10 mouse cellular contexts compared by ENCODE assay signal in genomic region chr4:95106881-95107665, GRCm38 (mm10). TPM values are rescaled to one million over a fixed set of nuclear protein-coding genes. Genes with fewer than 3 reads are reported as not detected.
DNase-seq lines count a peak whose midpoint lies in the region; ATAC-seq and TF ChIP-seq lines count a peak whose summit lies in the region.
"Had no signal": no experiment of that assay in that cellular context is flagged by ENCODE, and none has a peak within 500 bp of the region (broad histone marks: within the 10 kb centered on the region; RNA-seq: fewer than 3 reads in every experiment).

No protein-coding gene starts in this region.

- TF ChIP-seq CTCF in embryonic fibroblast, embryonic 13.5 days (IDR thresholded peaks at IDR 0.05; ENCODE audit: borderline replicate concordance, insufficient read depth, low read length): no peak

- peaks cover 41% of the 10 kb centered on the region for H3K4me1 ChIP-seq in kidney, embryonic 15.5 days
- H3K4me1 ChIP-seq in embryonic fibroblast, embryonic 13.5 days (ENCODE audit: control insufficient read depth, insufficient read depth, low read length): peaks cover 17% of the 10 kb centered on the region

- 0 out of 2 replicates have a peak overlapping the region, but pooled peaks have one; percentile 17 for H3K9ac ChIP-seq in kidney, embryonic 15.5 days

- H3K27ac ChIP-seq in kidney, embryonic 15.5 days: peak overlapping the region; percentile 86
- peak overlapping the region; percentile 96 for H3K27ac ChIP-seq in embryonic fibroblast, embryonic 13.5 days (ENCODE audit: insufficient read depth, low read length)

- no peak for DNase-seq in kidney, adult 11 months
- peak; percentile 47 for DNase-seq in naive thymus-derived CD4-positive, alpha-beta T cell, adult 2 months (ENCODE audit: low read depth)
- DNase-seq in layer of hippocampus, adult 9-11 months: no peak
- DNase-seq in urinary bladder, postnatal 36 days (ENCODE audit: low spot score in 2 of 2): no peak
- DNase-seq in right cerebral cortex, postnatal 4 days: no peak
- DNase-seq: lung, postnatal 4 days had no signal

- H3K9me3 ChIP-seq in kidney, embryonic 15.5 days (replicated peaks): no peaks in the 10 kb centered on the region
- H3K9me3 ChIP-seq: neural tube, embryonic 13.5 days had no signal

- H3K36me3 ChIP-seq in kidney, embryonic 15.5 days: no peaks in the 10 kb centered on the region
- H3K36me3 ChIP-seq: neural tube, embryonic 13.5 days had no signal

- ATAC-seq in kidney, embryonic 15.5 days (replicated peaks; ENCODE audit: low FRiP score): peak; percentile 77
- ATAC-seq in CD4-positive, CD25-positive, alpha-beta regulatory T cell, adult 4 months: peak; percentile 47

- H3K27me3 ChIP-seq in kidney, embryonic 15.5 days: no peaks in the 10 kb centered on the region

- 34% methylated on average over 10 of the region's 10 CpGs for WGBS in kidney, embryonic 15.5 days

- H3K4me2 ChIP-seq in kidney, embryonic 15.5 days: peak overlapping the region; percentile 42

- TF ChIP-seq POLR2A in embryonic fibroblast, embryonic 13.5 days (IDR thresholded peaks at IDR 0.05; ENCODE audit: low read depth, low read length): no peak

- H3K4me3 ChIP-seq in kidney, embryonic 15.5 days (replicated peaks): no peak overlapping the region
- no peak overlapping the region for H3K4me3 ChIP-seq in embryonic fibroblast, embryonic 13.5 days (ENCODE audit: insufficient read depth, low read length)
- H3K4me3 ChIP-seq: neural tube, embryonic 13.5 days had no signal

RNA-seq across cellular contexts. Expression of gene Jun, which starts 55.1 kb away (rescaled TPM):
- polyA plus RNA-seq in kidney, embryonic 15.5 days (2015; fragmentation: Nextera tagmentation; extraction: Ambion mirVana): 66.0 and 70.1 TPM in 2 replicates
- polyA plus RNA-seq in CD4-positive, CD25-positive, alpha-beta regulatory T cell, adult 4 months (2017; shearing (Covaris generic)): 10 to 100 TPM; 19.7 to 31.0 TPM
- polyA plus RNA-seq in embryonic fibroblast, embryonic 13.5 days (2011; ENCODE audit: insufficient read length, low read depth, missing spikeins): 45.3 and 60.9 TPM in 2 replicates
